Mouse (Mus musculus): Measurements from ENCODE around the gene Pcbp4.
A peak's percentile ranks its signal among the peaks of the same experiment; 100 is the strongest.

Gene Pcbp4

GRCm38 (mm10) chr9:106453271-106454070, at the start of gene Pcbp4:
Pcbp4 (plus strand) TSS chr9:106453291.
- DNase-seq (ENCODE audit: extremely low read depth, low read depth), result no peak

GRCm38 (mm10) chr9:106405275-106405674, 47.8 kb upstream of the Pcbp4 start:
- DNase-seq (ENCODE audit: extremely low read depth, low read depth), result no peak

GRCm38 (mm10) chr9:106406443-106407078, 46.5 kb upstream of the Pcbp4 start:
- no peak for DNase-seq (ENCODE audit: extremely low read depth, low read depth)

- DNase-seq (ENCODE audit: extremely low read depth, low read depth), result no peak
Observed at GRCm38 (mm10) chr9:106409096-106409495, 44.0 kb upstream of the Pcbp4 start.

- DNase-seq (ENCODE audit: extremely low read depth, low read depth), result no peak
Observed at GRCm38 (mm10) chr9:106410086-106410650, 42.9 kb upstream of the Pcbp4 start.

GRCm38 (mm10) chr9:106411091-106411594, 41.9 kb upstream of the Pcbp4 start:
- no peak for DNase-seq (ENCODE audit: extremely low read depth, low read depth)

- DNase-seq (ENCODE audit: extremely low read depth, low read depth), result no peak
Observed at GRCm38 (mm10) chr9:106411729-106412128, 41.4 kb upstream of the Pcbp4 start.

GRCm38 (mm10) chr9:106412210-106412609, 40.9 kb upstream of the Pcbp4 start:
- DNase-seq (ENCODE audit: extremely low read depth, low read depth), result no peak

GRCm38 (mm10) chr9:106413606-106414005, 39.5 kb upstream of the Pcbp4 start:
- DNase-seq (ENCODE audit: extremely low read depth, low read depth), result no peak

- no peak for DNase-seq (ENCODE audit: extremely low read depth, low read depth)
Observed at GRCm38 (mm10) chr9:106416826-106417225, 36.3 kb upstream of the Pcbp4 start.

GRCm38 (mm10) chr9:106417841-106418625, 35.1 kb upstream of the Pcbp4 start:
- peak; percentile 30 for DNase-seq (ENCODE audit: extremely low read depth, low read depth)

- DNase-seq (ENCODE audit: extremely low read depth, low read depth), result peak; percentile 30
Observed at GRCm38 (mm10) chr9:106420608-106421007, 32.5 kb upstream of the Pcbp4 start.

- DNase-seq (ENCODE audit: extremely low read depth, low read depth), result no peak
Observed at GRCm38 (mm10) chr9:106421033-106421864, 31.8 kb upstream of the Pcbp4 start.

- DNase-seq (ENCODE audit: extremely low read depth, low read depth), result peak; percentile 71
Observed at GRCm38 (mm10) chr9:106421865-106422160, 31.3 kb upstream of the Pcbp4 start.

- DNase-seq (ENCODE audit: extremely low read depth, low read depth), result no peak
Observed at GRCm38 (mm10) chr9:106428719-106429220, 24.3 kb upstream of the Pcbp4 start.

- DNase-seq (ENCODE audit: extremely low read depth, low read depth), result peak; percentile 90
Observed at GRCm38 (mm10) chr9:106429221-106430014, 23.7 kb upstream of the Pcbp4 start, which contains the start of gene Rpl29. Rpl29 (plus strand) TSS chr9:106429454.

- DNase-seq (ENCODE audit: extremely low read depth, low read depth), result no peak
Observed at GRCm38 (mm10) chr9:106430015-106430264, 23.2 kb upstream of the Pcbp4 start.

GRCm38 (mm10) chr9:106433389-106433788, 19.7 kb upstream of the Pcbp4 start:
- DNase-seq (ENCODE audit: extremely low read depth, low read depth), result no peak

GRCm38 (mm10) chr9:106436566-106436965, 16.5 kb upstream of the Pcbp4 start:
- no peak for DNase-seq (ENCODE audit: extremely low read depth, low read depth)

GRCm38 (mm10) chr9:106442680-106443079, 10.4 kb upstream of the Pcbp4 start:
- DNase-seq (ENCODE audit: extremely low read depth, low read depth), result no peak
